Mouse (Mus musculus) CH12.LX (cell line): ENCODE data around the gene Cep164. TPM values are rescaled to one million over a fixed set of nuclear protein-coding genes. Genes with fewer than 3 reads are reported as not detected.

Source experiments
- DNase-seq: peaks from one replicate; pipeline ENCODE4 v3.0.0-alpha.2; 2013; ENCODE audit errors: extremely low read depth
- H3K27ac ChIP-seq: 2 replicates; pipeline ENCODE4 v1.5.1; 2012; ENCODE audit warnings: low read depth, mild to moderate bottlenecking, control low read depth, moderate library complexity; ENCODE audit not compliant: insufficient read depth
- H3K27me3 ChIP-seq: replicated peaks from 2 replicates; pipeline ENCODE3; 2012; ENCODE audit warnings: inconsistent platforms
- H3K36me3 ChIP-seq, 2 experiments: replicated peaks in 1 of 2; 2 replicates each; pipeline versions ENCODE3 to v1.6.1; 2012; ENCODE audit warnings: inconsistent platforms in 1 of 2, low read length in 1 of 2, mild to moderate bottlenecking in 1 of 2, mixed read lengths in 1 of 2, moderate library complexity in 1 of 2; ENCODE audit not compliant: control insufficient read depth in 1 of 2, insufficient read depth in 1 of 2
- H3K4me1 ChIP-seq, 2 experiments: 2 replicates each; pipeline ENCODE4 v1.6.1; 2012; ENCODE audit warnings: inconsistent platforms in 1 of 2, moderate library complexity in 1 of 2; ENCODE audit not compliant: insufficient read depth in 2 of 2, control insufficient read depth in 1 of 2
- H3K4me2 ChIP-seq: 2 replicates; pipeline ENCODE4 v1.6.1; 2012; ENCODE audit warnings: low read depth, mild to moderate bottlenecking, control low read depth; ENCODE audit not compliant: poor library complexity, insufficient read depth, severe bottlenecking
- H3K4me3 ChIP-seq, 3 experiments: fragments of 150-350 bp in 1 of 3; sonication (generic) in 1 of 3; replicated peaks in 1 of 3; 2 replicates each; pipeline versions ENCODE3 to v1.5.1; 2011 to 2012; ENCODE audit warnings: low read depth in 2 of 3, low read length in 2 of 3, mild to moderate bottlenecking in 2 of 3, moderate library complexity in 2 of 3, control low read depth in 1 of 3, improper control_type of control experiment in 1 of 3, inconsistent platforms in 1 of 3, mixed read lengths in 1 of 3; ENCODE audit not compliant: poor library complexity in 1 of 3
- H3K79me2 ChIP-seq: replicated peaks from 2 replicates; pipeline ENCODE4 v1.6.1; 2012; ENCODE audit warnings: mild to moderate bottlenecking, moderate library complexity; ENCODE audit not compliant: control insufficient read depth, poor library complexity, insufficient read depth, severe bottlenecking; ENCODE audit errors: extremely low read depth
- H3K9ac ChIP-seq: 2 replicates; pipeline ENCODE4 v1.6.1; 2012; ENCODE audit warnings: low read depth, mild to moderate bottlenecking, control low read depth, moderate library complexity; ENCODE audit not compliant: insufficient read depth
- H3K9me3 ChIP-seq: replicated peaks from 2 replicates; pipeline ENCODE3; 2012; ENCODE audit warnings: low read length, inconsistent platforms, mixed read lengths
- CHD1 ChIP-seq: IDR thresholded peaks from 2 replicates; pipeline ENCODE4 v1.6.1; 2012; ENCODE audit warnings: low read depth, low read length, improper control_type of control experiment, inconsistent platforms
- CTCF ChIP-seq, 2 experiments: IDR thresholded peaks in 1 of 2; conservative IDR thresholded peaks in 1 of 2; 2 replicates each; pipeline ENCODE4 v1.5.1; 2011 to 2012; ENCODE audit warnings: low read depth in 2 of 2, low read length in 2 of 2, improper control_type of control experiment in 1 of 2, inconsistent platforms in 1 of 2, mild to moderate bottlenecking in 1 of 2, moderate library complexity in 1 of 2
- E2F4 ChIP-seq: IDR thresholded peaks from 2 replicates; pipeline ENCODE4 v1.6.1; 2011; ENCODE audit warnings: low read depth, low read length, improper control_type of control experiment; ENCODE audit not compliant: insufficient replicate concordance
- HCFC1 ChIP-seq: IDR thresholded peaks from 2 replicates; pipeline ENCODE4 v1.6.1; 2012; ENCODE audit warnings: low read depth, mild to moderate bottlenecking, inconsistent platforms, low read length, improper control_type of control experiment
- IRF4 ChIP-seq: IDR thresholded peaks from 2 replicates; pipeline ENCODE4 v1.6.1; 2014; ENCODE audit warnings: low read depth, mild to moderate bottlenecking, inconsistent platforms, low read length, improper control_type of control experiment
- JUN ChIP-seq: IDR thresholded peaks from 2 replicates; pipeline ENCODE4 v1.6.1; 2011; ENCODE audit warnings: low read depth, mild to moderate bottlenecking, low read length, improper control_type of control experiment, moderate library complexity; ENCODE audit not compliant: insufficient read depth
- JUND ChIP-seq: conservative IDR thresholded peaks from 2 replicates; pipeline ENCODE4 v1.6.1; 2011; ENCODE audit warnings: low read depth, low read length, improper control_type of control experiment
- KAT2A ChIP-seq: IDR thresholded peaks from 2 replicates; pipeline ENCODE4 v1.6.1; 2012; ENCODE audit warnings: low read length, improper control_type of control experiment, inconsistent platforms; ENCODE audit not compliant: insufficient replicate concordance
- MAFK ChIP-seq: IDR thresholded peaks from 2 replicates; pipeline ENCODE4 v1.6.1; 2011; ENCODE audit warnings: low read length, improper control_type of control experiment; ENCODE audit not compliant: insufficient replicate concordance
- MXI1 ChIP-seq: IDR thresholded peaks from 2 replicates; pipeline ENCODE4 v1.6.1; 2011; ENCODE audit warnings: mild to moderate bottlenecking, low read depth, low read length, improper control_type of control experiment
- NELFE ChIP-seq: IDR thresholded peaks from 2 replicates; pipeline ENCODE4 v1.6.1; 2011; ENCODE audit warnings: low read depth, low read length, improper control_type of control experiment
- PAX5 ChIP-seq: IDR thresholded peaks from 2 replicates; pipeline ENCODE4 v1.6.1; 2012; ENCODE audit warnings: low read length, inconsistent platforms, mixed read lengths
- POLR2AphosphoS2 ChIP-seq: IDR thresholded peaks from 2 replicates; pipeline ENCODE4 v1.6.1; 2011; ENCODE audit warnings: low read depth, low read length, improper control_type of control experiment
- RAD21 ChIP-seq: IDR thresholded peaks from 2 replicates; pipeline ENCODE4 v1.6.1; 2011; ENCODE audit warnings: low read depth, mild to moderate bottlenecking, low read length, improper control_type of control experiment, moderate library complexity
- SIN3A ChIP-seq: IDR thresholded peaks from 2 replicates; pipeline ENCODE4 v1.6.1; 2012; ENCODE audit warnings: low read length, improper control_type of control experiment, inconsistent platforms
- SMC3 ChIP-seq: IDR thresholded peaks from 2 replicates; pipeline ENCODE4 v1.6.1; 2011; ENCODE audit warnings: low read depth, low read length, improper control_type of control experiment
- TCF12 ChIP-seq: IDR thresholded peaks from 2 replicates; pipeline ENCODE4 v1.6.1; 2014; ENCODE audit warnings: low read depth, mild to moderate bottlenecking, inconsistent platforms, low read length, improper control_type of control experiment
- USF1 ChIP-seq: IDR thresholded peaks from 2 replicates; pipeline ENCODE4 v1.6.1; 2014; ENCODE audit warnings: low read depth, mild to moderate bottlenecking, inconsistent platforms, low read length, improper control_type of control experiment
- USF2 ChIP-seq: conservative IDR thresholded peaks from 2 replicates; pipeline ENCODE4 v1.6.1; 2011; ENCODE audit warnings: low read depth, low read length, improper control_type of control experiment
- ZNF384 ChIP-seq: IDR thresholded peaks from 2 replicates; pipeline ENCODE4 v1.6.1; 2012; ENCODE audit warnings: low read depth, low read length, improper control_type of control experiment, inconsistent platforms
- dilution Hi-C: fragments of 300-500 bp; cut with MboI; formaldehyde crosslinking; loops from 2 replicates; pipeline ENCODE4 v1.14.3; 2020; ENCODE audit warnings: low sequenced_read_pairs; ENCODE audit not compliant: extremely low pct_unique_long_range_greater_than_20kb, extremely low pct_ligation_motif_present
- in situ Hi-C: fragments of 300-500 bp; cut with MboI; formaldehyde crosslinking; loops from 3 replicates; pipeline ENCODE4 v1.14.3; 2019; ENCODE audit warnings: low sequenced_read_pairs, low pct_ligation_motif_present, low pct_unique_long_range_greater_than_20kb, mixed read lengths
- polyA plus RNA-seq: library from polyadenylated mRNA; unstranded; fragments of >175 nt; gene quantifications from 2 replicates; pipeline ENCODE4 v1.2.1, GENCODE M21; 2012; ENCODE audit warnings: low read depth; ENCODE audit not compliant: insufficient read length
- total RNA-seq, 2 experiments: library from RNA; depleted of rRNA; stranded (reverse); fragments of 300-350 nt in 1 of 2; fragments of >200 nt in 1 of 2; gene quantifications; 2 replicates each; pipeline ENCODE4 v1.2.3; 2012 to 2014

The Cep164 gene
- total and polyA plus RNA-seq, 3 experiments: 14.2 to 22.7 (median 21.7) TPM

- in situ Hi-C loops: no loop called here
These were observed 11.8 kb upstream of the Cep164 start for GRCm38 (mm10) chr9:45840331-45840730.

DNA sequence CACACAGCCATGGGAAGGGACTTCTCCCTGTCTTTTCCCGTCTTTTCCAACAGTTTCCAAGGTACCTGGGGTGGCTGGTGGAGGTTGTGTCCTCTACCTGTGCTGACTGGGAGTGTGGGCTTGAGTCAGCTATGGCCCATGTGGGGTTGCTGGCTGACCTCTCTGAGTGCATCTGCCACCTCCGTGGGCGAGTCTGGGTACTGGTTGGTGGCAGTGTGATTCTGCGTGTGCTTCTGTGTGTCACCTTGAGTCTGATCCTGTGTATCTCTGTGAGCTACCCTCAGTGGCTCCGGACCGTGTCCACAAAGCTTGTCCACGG lies 11.4 kb upstream of the Cep164 start:
- Histone ChIP-seq H3K4me1 (peaks cover 0 to 2% of the 10 kb centered on the region in 2 experiments; a peak in 1 of 4 replicates), H3K9ac (no peak overlapping the region), H3K9me3 (no peaks in the 10 kb centered on the region), H3K36me3 (no peaks in the 10 kb centered on the region), H3K4me3 (no peak overlapping the region), H3K79me2 (no peaks in the 10 kb centered on the region), H3K4me2 (no peak overlapping the region), H3K27me3 (peaks cover 6% of the 10 kb centered on the region), H3K27ac (no peak overlapping the region)
- TF ChIP-seq E2F4 (no peak), MAFK (no peak)
- DNase-seq: no peak
- dilution Hi-C loops: no loop called here
- in situ Hi-C loops: no loop called here

More at GRCm38 (mm10) chr9:45840331-45840730, 11.8 kb upstream of the Cep164 start:
- Histone ChIP-seq H3K79me2 (no peaks in the 10 kb centered on the region), H3K4me2 (no peak overlapping the region), H3K4me3 (no peak overlapping the region), H3K9me3 (no peaks in the 10 kb centered on the region), H3K4me1 (peaks cover 0 to 2% of the 10 kb centered on the region in 2 experiments; a peak in 1 of 4 replicates), H3K27me3 (peaks cover 6% of the 10 kb centered on the region)
- DNase-seq: no peak
- TF ChIP-seq KAT2A (no peak), JUND (no peak), MXI1 (no peak), HCFC1 (no peak), JUN (no peak), CTCF (conservative IDR thresholded peaks at IDR 0.05 in 1 of 2, IDR thresholded peaks at IDR 0.05 in 1 of 2; ENCODE audit: low read depth in 2 of 2, low read length in 2 of 2) (no peak), POLR2AphosphoS2 (no peak), SIN3A (no peak), RAD21 (no peak), PAX5 (no peak), NELFE (no peak), CHD1 (no peak), USF1 (no peak), ZNF384 (no peak), IRF4 (no peak), SMC3 (no peak), USF2 (no peak), TCF12 (no peak), E2F4 (no peak)
- TF ChIP-seq, all 38 proteins: peak for 0
- Histone ChIP-seq H3K27ac (no peak overlapping the region), H3K36me3 (no peaks in the 10 kb centered on the region), H3K9ac (no peak overlapping the region)
- dilution Hi-C loops: no loop called here
